Mouse (Mus musculus) lung, postnatal 0 days (tissue): Measurements from ENCODE around the gene Npas3.

Experiments
- CTCF ChIP-seq: IDR thresholded peaks from 2 replicates; pipeline ENCODE4 v1.5.1; 2016; ENCODE audit warnings: antibody characterized with exemption, mild to moderate bottlenecking
- EP300 ChIP-seq: IDR thresholded peaks from 2 replicates; pipeline ENCODE4 v1.6.1; 2016; ENCODE audit warnings: antibody characterized with exemption, mild to moderate bottlenecking, control low read depth

GRCm38 (mm10) chr12:53753368-53753937, 505.0 kb downstream of the Npas3 start:
- TF ChIP-seq CTCF (no peak), EP300 (no peak)
